Mouse (Mus musculus) thymus, adult 2 months (tissue): ENCODE measurements around the gene Med24.

Experiments used
- CTCF ChIP-seq: fragments of 200-500 bp; IDR thresholded peaks from 2 replicates; pipeline ENCODE4 v1.5.1; 2012; ENCODE audit warnings: mild to moderate bottlenecking, control low read depth, low read length, moderate library complexity, borderline replicate concordance; ENCODE audit not compliant: control insufficient read depth, poor library complexity, insufficient read depth; ENCODE audit errors: extremely low read depth
- POLR2A ChIP-seq: fragments of 200-500 bp; IDR thresholded peaks from 2 replicates; pipeline ENCODE4 v1.6.1; 2012; ENCODE audit warnings: mild to moderate bottlenecking, low read length, control low read depth, moderate library complexity; ENCODE audit not compliant: control insufficient read depth, poor library complexity, insufficient read depth; ENCODE audit errors: extremely low read depth

DNA sequence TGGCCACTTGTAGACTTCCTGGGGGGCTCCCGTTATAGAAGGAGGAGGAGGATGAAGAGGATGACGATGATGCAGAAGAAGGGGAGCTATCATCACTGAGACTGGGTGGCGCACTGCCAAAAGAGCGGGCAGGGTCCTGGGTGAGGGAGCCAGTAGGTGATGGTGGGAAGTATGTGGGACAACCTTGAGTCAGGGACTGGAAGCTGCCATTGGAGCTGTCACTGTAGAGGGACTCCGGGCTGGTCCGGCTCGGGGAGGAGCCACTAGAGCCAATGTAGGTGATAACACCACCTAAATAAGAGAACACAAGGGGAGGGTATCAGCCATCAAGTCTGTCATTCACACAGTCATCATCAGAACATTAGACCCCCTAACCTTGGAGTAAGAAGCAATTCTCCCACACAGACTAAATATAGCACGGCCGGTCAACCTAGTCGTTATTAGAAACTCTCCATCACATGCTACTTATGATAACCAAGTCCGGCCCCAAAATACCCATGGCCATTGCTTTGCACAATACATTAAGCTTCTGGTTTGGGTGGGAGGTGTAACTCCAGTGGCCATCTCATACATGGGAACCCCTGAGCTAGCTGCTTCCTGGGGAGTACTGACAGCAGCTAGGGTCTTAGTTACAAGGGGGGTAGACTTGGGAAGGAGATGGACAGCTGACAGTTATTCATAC lies 42.8 kb upstream of the Med24 start:
- no peak for TF ChIP-seq CTCF
- TF ChIP-seq POLR2A = no peak
